Mouse (Mus musculus): ENCODE measurements around the gene Nhsl2. TPM values are rescaled to one million over a fixed set of nuclear protein-coding genes. Genes with fewer than 3 reads are reported as not detected.
A peak's percentile ranks its signal among the peaks of the same experiment; 100 is the strongest.

Gene Nhsl2
- polyA plus RNA-seq, 1 experiment from 2014 or later = 1.1 TPM

GRCm38 (mm10) chrX:102024976-102025375, 175.8 kb downstream of the Nhsl2 start:
- Histone ChIP-seq H3K36me3 (replicated peaks; ENCODE audit: insufficient read depth, low read length) (no peaks in the 10 kb centered on the region), H3K9ac (replicated peaks) (no peak overlapping the region), H3K27me3 (ENCODE audit: insufficient read depth, low read length) (no peaks in the 10 kb centered on the region), H3K4me2 (ENCODE audit: low read depth, low read length) (no peak overlapping the region), H3K4me3 (ENCODE audit: low read depth, low read length) (no peak overlapping the region), H3K27ac (ENCODE audit: low read depth) (no peak overlapping the region), H3K9me3 (ENCODE audit: low read length) (no peaks in the 10 kb centered on the region), H3K4me1 (ENCODE audit: insufficient read depth) (no peaks in the 10 kb centered on the region)
- 57% methylated on average over 3 of the region's 3 CpGs for WGBS (ENCODE audit: insufficient replicate concordance)
- TF ChIP-seq CTCF (IDR thresholded peaks at IDR 0.05; ENCODE audit: low read depth) = no peak
- TF ChIP-seq EP300 (IDR thresholded peaks at IDR 0.05; ENCODE audit: low read depth) = no peak
- DNase-seq (no peak), ATAC-seq (no peak)

GRCm38 (mm10) chrX:102031851-102032250, 182.7 kb downstream of the Nhsl2 start:
- peak; percentile 40; the same call in 1 of the 2 replicates for ATAC-seq
- peak; percentile 41 for DNase-seq

GRCm38 (mm10) chrX:102032431-102032830, 183.2 kb downstream of the Nhsl2 start:
- no peak overlapping the region for H3K9ac ChIP-seq (replicated peaks)
- DNase-seq (no peak), ATAC-seq (no peak)
- H3K36me3 ChIP-seq (replicated peaks; ENCODE audit: insufficient read depth, low read length) = no peaks in the 10 kb centered on the region
- H3K27me3 ChIP-seq (ENCODE audit: insufficient read depth, low read length) = 0 out of 2 replicates have a peak, but pooled peaks cover 2% of the 10 kb centered on the region
- H3K4me2 ChIP-seq (ENCODE audit: low read depth, low read length) = no peak overlapping the region
- WGBS (ENCODE audit: insufficient replicate concordance) = 78% methylated on average over 8 of the region's 8 CpGs
- H3K27ac ChIP-seq (ENCODE audit: low read depth) = no peak overlapping the region
- no peak for TF ChIP-seq EP300 (IDR thresholded peaks at IDR 0.05; ENCODE audit: low read depth)
- no peak for TF ChIP-seq CTCF (IDR thresholded peaks at IDR 0.05; ENCODE audit: low read depth)
- no peaks in the 10 kb centered on the region for H3K9me3 ChIP-seq (ENCODE audit: low read length)
- 0 out of 2 replicates have a peak, but pooled peaks cover 2% of the 10 kb centered on the region for H3K4me1 ChIP-seq (ENCODE audit: insufficient read depth)
- H3K4me3 ChIP-seq (ENCODE audit: low read depth, low read length) = no peak overlapping the region

More at GRCm38 (mm10) chrX:102031851-102032250, 182.7 kb downstream of the Nhsl2 start:
- H3K9me3 ChIP-seq (ENCODE audit: low read length) = no peaks in the 10 kb centered on the region
- H3K27ac ChIP-seq (ENCODE audit: low read depth) = no peak overlapping the region
- TF ChIP-seq EP300 (IDR thresholded peaks at IDR 0.05; ENCODE audit: low read depth) (no peak), CTCF (IDR thresholded peaks at IDR 0.05; ENCODE audit: low read depth) (no peak)
- H3K4me2 ChIP-seq (ENCODE audit: low read depth, low read length) = no peak overlapping the region
- WGBS (ENCODE audit: insufficient replicate concordance) = 36% methylated on average over 6 of the region's 6 CpGs
- H3K4me3 ChIP-seq (ENCODE audit: low read depth, low read length) = no peak overlapping the region
- 0 out of 2 replicates have a peak, but pooled peaks cover 2% of the 10 kb centered on the region for H3K27me3 ChIP-seq (ENCODE audit: insufficient read depth, low read length)
- no peaks in the 10 kb centered on the region for H3K36me3 ChIP-seq (replicated peaks; ENCODE audit: insufficient read depth, low read length)
- H3K4me1 ChIP-seq (ENCODE audit: insufficient read depth) = 0 out of 2 replicates have a peak, but pooled peaks cover 2% of the 10 kb centered on the region
- H3K9ac ChIP-seq (replicated peaks) = no peak overlapping the region

GRCm38 (mm10) chrX:102033566-102033965, 184.4 kb downstream of the Nhsl2 start:
- H3K4me2 ChIP-seq (ENCODE audit: low read depth, low read length) = no peak overlapping the region
- no peak overlapping the region for H3K27ac ChIP-seq (ENCODE audit: low read depth)
- no peaks in the 10 kb centered on the region for H3K9me3 ChIP-seq (ENCODE audit: low read length)
- whole genome bisulfite sequencing (ENCODE audit: insufficient replicate concordance) = 38% methylated on average over 2 of the region's 2 CpGs
- no peak overlapping the region for H3K4me3 ChIP-seq (ENCODE audit: low read depth, low read length)
- ATAC-seq = no peak
- TF ChIP-seq EP300 (IDR thresholded peaks at IDR 0.05; ENCODE audit: low read depth) (no peak), CTCF (IDR thresholded peaks at IDR 0.05; ENCODE audit: low read depth) (no peak)
- no peaks in the 10 kb centered on the region for H3K36me3 ChIP-seq (replicated peaks; ENCODE audit: insufficient read depth, low read length)
- no peak for DNase-seq
- 0 out of 2 replicates have a peak, but pooled peaks cover 2% of the 10 kb centered on the region for H3K4me1 ChIP-seq (ENCODE audit: insufficient read depth)
- H3K9ac ChIP-seq (replicated peaks) = no peak overlapping the region
- 0 out of 2 replicates have a peak, but pooled peaks cover 2% of the 10 kb centered on the region for H3K27me3 ChIP-seq (ENCODE audit: insufficient read depth, low read length)

GRCm38 (mm10) chrX:102035671-102036070, 186.5 kb downstream of the Nhsl2 start:
- Histone ChIP-seq H3K9ac (replicated peaks) (no peak overlapping the region), H3K27me3 (ENCODE audit: insufficient read depth, low read length) (0 out of 2 replicates have a peak, but pooled peaks cover 2% of the 10 kb centered on the region), H3K4me1 (ENCODE audit: insufficient read depth) (0 out of 2 replicates have a peak, but pooled peaks cover 2% of the 10 kb centered on the region), H3K36me3 (replicated peaks; ENCODE audit: insufficient read depth, low read length) (no peaks in the 10 kb centered on the region), H3K4me2 (ENCODE audit: low read depth, low read length) (no peak overlapping the region), H3K9me3 (ENCODE audit: low read length) (no peaks in the 10 kb centered on the region), H3K4me3 (ENCODE audit: low read depth, low read length) (no peak overlapping the region), H3K27ac (ENCODE audit: low read depth) (no peak overlapping the region)
- DNase-seq (no peak), ATAC-seq (no peak)
- TF ChIP-seq EP300 (IDR thresholded peaks at IDR 0.05; ENCODE audit: low read depth) (no peak), CTCF (IDR thresholded peaks at IDR 0.05; ENCODE audit: low read depth) (no peak)
- 31% methylated on average over 3 of the region's 3 CpGs for WGBS (ENCODE audit: insufficient replicate concordance)

GRCm38 (mm10) chrX:102036866-102037361, 187.7 kb downstream of the Nhsl2 start:
- WGBS (ENCODE audit: insufficient replicate concordance) = 74% methylated on average over 3 of the region's 3 CpGs
- H3K4me3 ChIP-seq (ENCODE audit: low read depth, low read length) = no peak overlapping the region
- H3K9me3 ChIP-seq (ENCODE audit: low read length) = no peaks in the 10 kb centered on the region
- H3K36me3 ChIP-seq (replicated peaks; ENCODE audit: insufficient read depth, low read length) = no peaks in the 10 kb centered on the region
- no peaks in the 10 kb centered on the region for H3K27me3 ChIP-seq (ENCODE audit: insufficient read depth, low read length)
- ATAC-seq (peak; percentile 64), DNase-seq (peak; percentile 20)
- H3K4me2 ChIP-seq (ENCODE audit: low read depth, low read length) = no peak overlapping the region
- no peak overlapping the region for H3K9ac ChIP-seq (replicated peaks)
- H3K27ac ChIP-seq (ENCODE audit: low read depth) = peak overlapping the region; percentile 55
- H3K4me1 ChIP-seq (ENCODE audit: insufficient read depth) = 0 out of 2 replicates have a peak, but pooled peaks cover 2% of the 10 kb centered on the region
- TF ChIP-seq EP300 (IDR thresholded peaks at IDR 0.05; ENCODE audit: low read depth) (no peak), CTCF (IDR thresholded peaks at IDR 0.05; ENCODE audit: low read depth) (no peak)

All from liver, postnatal 0 days (tissue).